Mouse (Mus musculus) adrenal gland, adult (tissue): ENCODE results near the gene Rab3d.

Experiments used
- DNase-seq, 2 experiments: peaks; one replicate each; pipeline ENCODE4 v3.0.0; 2022 to 2023; ENCODE audit warnings: low spot score in 1 of 2; ENCODE audit not compliant: inconsistent age in 2 of 2

Rab3d gene

DNA sequence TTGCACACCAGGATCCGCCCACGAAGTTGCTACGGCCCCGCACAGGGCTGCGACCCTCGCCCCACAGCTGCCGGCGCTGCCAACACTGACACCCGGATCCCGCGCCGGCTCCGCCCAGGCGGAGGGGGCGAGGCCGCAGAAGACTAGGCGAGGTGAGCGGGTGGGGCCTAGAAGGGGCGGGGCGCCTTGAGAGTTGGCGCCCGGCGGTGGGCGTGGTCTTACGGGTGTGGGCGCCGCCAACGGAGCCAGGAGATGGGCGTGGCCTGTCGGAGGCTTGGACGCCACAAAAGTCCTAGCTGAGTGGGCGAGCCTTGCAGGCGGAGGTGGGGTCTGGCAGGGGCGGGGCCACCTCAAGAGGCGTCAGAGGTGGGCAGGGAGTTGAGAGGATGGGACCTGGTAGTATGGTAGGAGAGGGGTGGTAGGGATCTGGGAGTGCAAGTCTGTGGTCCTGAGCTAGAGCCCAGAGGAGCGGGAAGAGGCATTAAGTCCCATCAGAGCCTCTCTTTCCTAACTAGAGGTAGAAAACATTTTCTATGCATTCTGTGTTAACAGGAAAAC, at the start of gene Rab3d:
Rab3d (minus strand) TSS at position 158 of the 558 bp plus-strand sequence.
- DNase-seq = peak; percentile 98 to 99

DNA sequence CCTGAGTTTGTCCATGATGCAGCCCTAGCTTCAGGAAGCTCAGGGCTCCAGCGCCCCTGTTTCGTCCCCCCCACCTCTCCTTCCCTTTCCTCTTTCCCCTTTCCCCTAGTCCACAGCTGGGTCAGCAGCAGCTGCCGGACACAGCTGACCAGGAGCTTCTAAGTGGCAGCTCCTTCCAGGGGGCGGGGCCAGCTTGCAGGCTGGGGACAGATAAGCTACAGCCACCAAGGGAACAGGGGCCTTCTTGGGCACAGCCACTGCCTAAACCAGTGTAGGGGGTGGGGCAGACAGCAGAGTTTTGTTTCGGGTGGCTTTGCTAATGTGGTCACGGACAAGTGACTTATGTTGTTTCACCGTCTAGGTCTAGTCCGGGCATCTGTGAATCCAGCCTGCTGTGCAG, 45.4 kb upstream of the Rab3d start, which contains the start of gene Epor:
Epor (minus strand) TSS at position 90 of the 400 bp plus-strand sequence.
- peak in 1 of 2 experiments; percentile 55 for DNase-seq

DNA sequence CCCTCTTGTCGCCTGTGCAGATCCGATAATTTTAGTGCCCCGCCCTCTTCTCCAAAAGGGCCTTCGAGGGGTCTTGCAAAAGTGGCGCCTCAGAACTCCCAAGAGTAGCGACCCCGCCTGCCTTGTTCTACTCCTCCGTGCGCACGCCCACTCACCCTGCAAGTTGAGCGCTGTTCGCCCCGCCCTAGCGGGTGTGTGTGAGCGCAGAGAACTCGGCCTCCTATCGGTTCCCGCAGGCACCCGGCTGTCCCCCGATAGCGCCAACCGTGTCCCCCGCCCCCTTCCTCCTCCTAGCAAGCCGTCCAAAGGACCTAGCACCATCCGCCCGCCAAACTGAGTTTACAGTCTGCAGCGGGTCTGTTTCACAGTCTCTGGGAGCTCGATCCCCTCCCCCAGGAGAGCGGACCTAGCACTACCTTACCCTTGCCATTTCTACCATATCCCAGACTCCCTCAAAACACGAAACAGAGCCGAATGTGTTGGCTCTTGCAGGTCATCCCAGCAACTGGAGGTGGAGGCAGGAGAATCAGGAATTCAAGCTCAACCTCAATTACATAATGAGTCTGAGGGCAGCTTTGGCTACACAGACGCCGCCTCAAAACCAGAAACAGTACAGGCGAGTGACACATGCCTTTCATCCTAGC, 44.5 kb upstream of the Rab3d start:
- peak; percentile 64 to 79 for DNase-seq

DNA sequence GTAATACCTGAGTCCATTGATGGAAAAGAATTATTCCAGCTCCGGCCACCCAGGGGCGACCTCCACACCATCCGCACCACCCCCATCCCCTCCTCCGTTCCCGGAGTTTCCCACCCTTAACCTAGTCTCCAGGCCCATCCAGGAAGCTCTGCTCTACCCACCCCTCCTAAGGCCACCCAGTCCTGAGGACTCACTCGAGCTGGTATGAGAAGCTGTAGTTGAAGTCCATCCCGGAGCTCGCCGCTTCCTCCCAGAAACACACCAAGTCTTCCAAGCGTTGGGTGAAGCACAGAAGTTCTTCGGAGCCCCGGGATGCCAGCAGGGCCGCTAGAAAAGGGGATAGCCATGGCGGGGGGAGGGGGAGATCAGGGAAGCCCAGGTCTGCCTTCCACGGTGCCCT, 44.0 kb upstream of the Rab3d start:
- DNase-seq = peak in 1 of 2 experiments; percentile 58

DNA sequence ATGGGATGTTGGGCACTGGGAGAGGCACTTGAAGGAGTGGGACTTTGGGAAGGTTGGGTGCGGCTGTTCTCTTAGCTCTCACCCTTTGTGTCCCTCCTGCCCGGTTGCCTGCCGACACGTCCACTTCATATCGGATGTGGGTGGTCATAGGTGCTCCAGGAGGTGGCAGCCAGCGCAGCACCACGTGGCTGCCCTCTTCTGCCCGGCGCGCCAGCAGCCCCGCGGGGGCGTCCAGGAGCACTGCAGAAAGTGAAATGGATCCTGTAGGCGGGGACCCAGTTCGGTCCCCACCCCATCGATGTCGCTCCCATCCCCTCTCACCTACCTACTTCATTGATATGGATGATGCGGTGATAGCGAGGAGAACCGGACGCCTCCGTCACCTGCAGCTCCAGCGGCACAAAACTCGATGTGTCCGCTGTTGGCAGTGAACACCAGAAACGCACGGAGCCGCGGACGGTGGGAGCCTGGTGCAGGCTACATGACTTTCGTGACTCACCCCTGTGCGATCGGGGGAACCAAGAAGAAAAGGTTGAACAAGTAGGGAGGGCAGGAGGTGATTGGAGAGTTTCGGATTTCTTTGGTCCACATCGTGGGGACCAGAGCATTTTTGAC, 43.5 kb upstream of the Rab3d start:
- DNase-seq = peak in 1 of 2 experiments; percentile 70

DNA sequence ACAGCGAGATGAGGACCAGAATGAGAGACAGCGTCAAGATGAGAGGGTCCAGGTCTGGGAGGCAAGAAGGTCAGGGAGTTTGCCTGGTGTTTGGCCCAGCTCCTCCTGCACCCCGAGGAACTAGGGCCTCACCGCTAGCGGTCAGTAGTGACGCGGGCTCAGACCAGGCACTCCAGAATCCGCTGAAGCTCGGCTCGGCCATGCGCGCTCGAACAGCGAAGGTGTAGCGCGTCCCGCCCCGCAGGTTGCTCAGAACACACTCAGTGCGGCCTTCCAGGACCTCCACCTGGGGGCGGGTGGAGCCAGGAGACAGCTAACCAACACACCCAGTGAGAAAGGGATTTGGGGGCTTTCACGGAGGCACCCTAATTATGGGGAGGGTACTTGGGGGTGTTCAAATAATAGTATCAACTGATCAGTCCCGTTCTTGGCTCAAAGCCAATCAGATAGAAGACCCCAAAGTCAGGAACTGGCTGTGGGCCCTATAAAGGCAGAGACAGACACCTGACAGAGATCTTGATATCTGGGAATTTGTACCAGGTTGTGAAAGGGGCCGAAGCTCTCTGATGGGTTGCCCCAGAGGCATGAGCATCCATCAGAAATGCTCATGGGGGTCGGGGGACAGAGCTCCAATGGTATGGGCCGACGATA, 42.7 kb upstream of the Rab3d start:
- peak in 1 of 2 experiments; percentile 55 for DNase-seq

DNA sequence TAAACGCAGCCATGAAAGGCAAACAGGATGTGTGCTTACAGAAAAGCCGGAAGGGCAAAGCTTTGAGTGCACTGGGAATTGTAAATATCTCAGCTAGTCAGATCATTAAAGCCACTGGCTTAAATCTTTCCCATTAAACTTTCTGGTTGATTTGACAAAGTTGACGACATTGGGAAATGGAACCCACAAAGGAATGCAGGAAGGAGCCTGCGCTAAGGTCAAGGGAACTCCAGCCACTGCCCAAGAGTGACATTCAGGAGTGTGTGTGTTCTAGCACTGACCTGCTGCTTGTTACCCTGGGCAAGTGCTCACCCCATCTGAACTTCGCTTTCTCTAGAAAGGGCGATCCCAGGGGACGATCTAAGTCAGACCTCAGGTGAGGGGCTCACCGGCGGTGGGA, 42.1 kb upstream of the Rab3d start:
- DNase-seq = no peak

DNA sequence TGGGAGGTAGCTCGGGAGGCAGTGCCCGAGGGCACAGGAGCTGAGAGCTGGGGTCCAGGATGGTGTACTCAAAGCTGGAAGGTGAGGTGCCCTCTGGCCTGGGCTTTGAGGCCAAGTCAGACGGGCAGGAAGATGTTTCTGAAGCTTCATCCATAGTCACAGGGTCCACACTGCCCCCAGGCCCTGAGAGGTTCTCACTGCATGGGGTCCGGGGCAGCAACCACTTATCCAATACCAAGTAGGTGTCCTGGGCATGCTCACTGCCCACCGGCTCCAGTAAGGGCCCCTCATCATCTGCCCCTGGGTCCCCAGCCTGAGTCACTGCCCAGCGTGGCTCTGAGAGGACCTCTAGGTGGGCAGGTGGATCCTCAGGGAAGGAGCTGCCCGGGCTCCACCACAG, 41.3 kb upstream of the Rab3d start:
- DNase-seq = no peak

DNA sequence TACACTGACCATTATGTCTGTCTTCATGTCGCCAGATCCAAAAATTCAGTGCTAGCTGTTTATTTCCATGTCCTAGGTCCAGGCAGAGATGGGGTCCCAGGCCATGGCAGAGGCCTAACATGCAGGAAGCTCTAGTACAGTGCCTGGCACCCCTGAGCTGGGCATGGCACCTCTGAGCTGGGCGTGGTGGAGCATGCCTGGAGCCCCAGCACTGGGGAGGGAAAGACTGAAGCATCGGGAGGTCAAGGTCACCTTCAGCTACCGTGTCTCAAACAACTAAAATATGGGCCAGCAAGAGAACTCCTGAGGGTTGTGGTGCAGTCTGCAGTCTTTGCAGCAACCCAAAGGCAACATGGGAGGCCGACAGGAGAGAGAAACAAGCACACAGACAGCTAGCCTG, 40.4 kb upstream of the Rab3d start:
- peak in 1 of 2 experiments; percentile 54 for DNase-seq

DNA sequence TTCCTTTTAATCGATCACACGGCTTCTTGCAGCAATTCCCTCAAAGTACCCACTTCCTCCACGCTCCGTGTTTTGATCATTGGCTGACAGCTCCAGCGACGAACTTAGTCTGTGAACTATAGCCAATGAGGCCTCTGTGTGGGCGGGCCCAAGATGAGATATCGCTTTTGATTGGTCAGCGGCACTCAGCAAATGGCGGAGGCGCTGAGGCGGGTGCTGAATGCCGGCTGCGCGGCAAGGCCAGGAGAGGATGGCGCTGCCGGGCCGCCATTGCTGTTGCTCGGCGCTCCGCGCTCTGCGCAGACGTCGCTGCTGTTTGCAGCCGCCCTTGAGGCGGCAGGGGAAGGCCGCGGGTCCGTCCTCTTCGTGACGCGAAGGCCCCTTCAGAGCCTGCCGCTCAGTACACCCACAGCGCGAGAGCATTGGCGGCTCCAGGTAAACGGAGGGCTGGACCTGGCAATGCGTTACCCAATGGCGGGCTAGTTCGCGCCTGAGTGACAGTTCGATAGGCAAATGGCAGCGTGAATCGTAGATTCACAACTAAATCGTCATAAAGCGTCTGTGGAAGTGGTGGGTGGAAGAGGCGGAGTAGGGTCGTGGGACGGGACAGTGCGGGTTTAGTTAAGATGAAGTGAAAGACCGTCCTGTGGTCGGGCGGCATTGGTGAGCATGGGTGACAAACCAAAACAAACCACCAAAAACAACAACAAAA, 37.7 kb upstream of the Rab3d start, which contains the start of gene Swsap1:
Swsap1 (plus strand) TSS at position 186 of the 712 bp plus-strand sequence.
- peak; percentile 98 to 100 for DNase-seq

DNA sequence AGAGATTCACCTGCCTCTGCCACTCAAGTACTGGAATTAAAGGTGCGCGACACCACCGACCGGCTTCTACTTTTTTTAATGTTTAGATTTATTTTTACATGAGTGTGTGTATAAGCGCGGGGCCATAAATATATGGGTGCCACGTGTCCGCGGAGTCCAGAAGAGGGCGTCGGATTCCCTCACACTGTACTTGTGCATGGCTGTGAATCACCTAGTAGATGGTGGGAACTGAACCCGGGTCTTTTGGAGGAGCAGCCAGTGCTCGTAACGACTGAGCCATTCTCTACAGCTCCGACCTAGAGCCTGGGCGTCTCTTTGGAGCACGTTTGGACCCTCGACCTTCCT, 37.2 kb upstream of the Rab3d start:
- no peak for DNase-seq

DNA sequence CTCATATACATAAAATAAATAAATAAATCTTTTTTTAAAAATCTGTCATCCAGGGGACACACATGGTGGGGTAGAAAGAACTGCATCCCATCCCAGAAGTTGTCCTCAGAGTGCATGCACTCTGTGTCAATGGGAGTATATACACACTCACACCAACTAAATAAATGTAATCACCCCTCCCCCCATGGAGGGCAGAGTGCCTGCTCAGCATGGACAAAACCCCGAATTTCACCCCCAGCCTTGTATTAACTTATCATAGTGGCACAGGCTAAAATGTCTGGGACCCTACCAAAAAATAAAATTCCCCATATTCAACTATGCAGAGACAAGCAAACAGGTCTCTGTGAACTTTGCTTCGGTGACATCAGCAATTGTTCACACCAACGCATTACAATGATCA, 36.6 kb upstream of the Rab3d start:
- no peak for DNase-seq

DNA sequence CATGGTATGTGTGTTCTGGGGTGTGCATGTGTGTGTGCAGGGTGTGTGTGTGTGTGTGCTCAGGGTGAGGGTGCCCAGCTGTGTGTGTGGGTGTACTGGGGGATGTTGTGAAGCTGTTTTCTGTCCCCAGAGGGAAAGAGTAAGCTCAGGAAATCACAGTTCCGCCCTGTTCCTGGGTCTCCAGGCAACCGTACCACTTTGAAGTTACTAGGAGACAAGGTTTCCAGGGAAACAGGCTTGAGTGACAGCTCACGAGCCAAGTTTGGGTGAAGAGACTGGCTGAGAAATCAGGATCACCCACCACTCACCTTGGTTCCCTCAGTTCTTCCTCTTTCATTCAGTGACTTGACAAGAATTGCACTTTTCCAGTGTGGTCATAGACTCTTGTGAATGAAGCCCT, 35.6 kb upstream of the Rab3d start:
- no peak for DNase-seq

DNA sequence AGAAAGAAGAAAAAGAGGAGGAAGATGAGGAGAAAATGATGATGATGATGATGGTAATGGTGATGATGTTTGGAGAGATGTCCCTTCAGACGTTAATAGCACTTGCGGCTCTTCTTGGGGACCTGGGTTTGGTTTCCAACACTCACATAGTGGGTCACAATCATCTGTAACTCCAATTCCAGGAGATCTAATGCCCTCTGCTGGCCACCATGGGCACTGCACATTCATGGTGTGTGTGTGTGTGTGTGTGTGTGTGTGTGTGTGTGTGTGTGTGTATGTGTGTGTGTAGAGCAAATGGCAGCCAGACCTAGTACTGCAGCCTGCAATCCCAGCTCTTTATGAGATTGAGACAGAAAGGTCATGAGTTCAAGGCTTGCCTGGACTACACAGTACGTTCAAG, 34.0 kb upstream of the Rab3d start:
- DNase-seq = no peak

DNA sequence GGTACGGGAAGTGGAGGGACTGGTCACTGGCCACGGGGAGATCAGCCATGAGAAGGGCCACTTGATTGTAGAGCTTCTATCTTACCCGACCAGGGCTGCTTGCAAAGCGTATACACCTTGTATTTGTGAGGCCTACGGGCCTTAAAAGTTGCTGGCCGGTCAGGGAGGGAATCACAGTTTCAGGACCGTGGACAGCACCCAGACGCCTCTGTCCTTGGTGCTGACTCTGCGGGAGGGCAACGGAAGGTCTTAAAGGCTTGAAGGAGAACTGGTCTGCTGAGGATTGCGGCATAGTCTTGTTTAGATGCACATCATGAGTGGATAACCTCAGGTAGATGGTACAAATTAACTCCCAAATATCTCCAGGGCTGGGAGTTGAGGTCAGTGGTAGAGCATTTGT, 32.3 kb upstream of the Rab3d start:
- peak; percentile 56 to 90 for DNase-seq

DNA sequence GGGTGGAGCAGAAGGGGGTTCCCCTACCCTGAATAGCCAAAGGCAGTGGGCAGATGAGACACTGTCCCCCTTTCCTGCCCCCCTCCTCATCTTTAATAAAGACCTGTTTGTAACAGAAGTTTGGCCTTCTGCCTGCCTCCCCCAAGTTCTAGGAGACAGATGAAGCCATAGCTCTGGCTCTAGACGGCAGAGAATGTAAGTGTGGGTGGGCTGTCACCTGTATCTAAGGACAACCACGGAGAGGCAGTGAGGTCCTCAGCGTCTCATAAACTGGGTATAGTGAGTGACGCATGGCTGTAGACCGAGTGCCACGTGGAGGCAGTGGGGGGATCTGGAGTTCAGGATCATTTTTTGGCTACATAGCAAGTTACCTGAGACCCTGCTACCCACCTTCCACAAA, 30.8 kb upstream of the Rab3d start:
- no peak for DNase-seq

DNA sequence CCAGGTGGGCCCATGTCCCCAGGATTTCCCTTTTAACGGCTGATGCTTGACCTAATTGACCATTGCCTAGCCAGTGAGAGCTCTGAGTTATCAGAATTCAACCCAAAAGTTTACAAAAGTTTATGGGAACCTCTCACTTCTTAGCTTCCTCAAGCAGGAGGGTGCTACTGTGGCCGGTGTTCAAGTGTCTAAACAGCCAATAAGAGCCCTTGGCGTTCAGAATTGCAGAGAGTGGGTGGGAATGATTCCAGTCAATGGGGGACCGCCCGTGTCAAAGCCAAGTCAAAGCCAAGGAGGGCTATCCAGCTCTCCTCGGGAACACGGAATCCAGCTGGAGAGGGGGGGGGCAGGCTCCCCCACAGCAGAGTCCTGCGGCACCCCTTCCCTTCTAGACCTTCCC, 30.2 kb upstream of the Rab3d start:
- no peak for DNase-seq

DNA sequence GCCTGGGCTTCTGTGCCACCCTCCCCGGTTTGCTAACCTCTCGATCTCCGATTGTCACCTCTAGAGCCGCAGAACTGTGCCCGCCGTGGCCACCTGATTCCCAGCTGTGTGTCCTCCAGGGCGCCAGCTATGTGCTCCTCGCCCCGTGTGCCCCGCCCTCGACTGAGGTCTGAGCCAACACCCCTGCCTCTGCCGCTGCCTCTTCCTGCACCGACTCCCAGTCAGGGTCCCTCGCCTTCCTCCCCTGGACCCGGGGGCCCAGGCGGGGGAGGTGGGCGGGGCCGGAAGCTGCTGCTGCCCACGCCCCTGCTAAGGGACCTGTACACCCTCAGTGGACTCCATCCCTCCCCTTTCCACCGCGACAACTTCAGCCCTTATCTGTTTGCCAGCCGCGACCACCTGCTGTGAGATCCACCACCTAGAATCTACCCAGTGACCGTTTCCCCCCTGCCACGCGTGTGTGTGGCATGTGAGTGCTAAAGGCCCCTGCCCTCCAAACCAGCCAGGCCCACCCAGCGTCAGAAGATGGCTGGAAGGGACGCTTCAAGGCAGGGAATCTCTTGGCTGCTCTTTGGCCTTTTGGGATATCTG, 29.6 kb upstream of the Rab3d start:
- DNase-seq = no peak

DNA sequence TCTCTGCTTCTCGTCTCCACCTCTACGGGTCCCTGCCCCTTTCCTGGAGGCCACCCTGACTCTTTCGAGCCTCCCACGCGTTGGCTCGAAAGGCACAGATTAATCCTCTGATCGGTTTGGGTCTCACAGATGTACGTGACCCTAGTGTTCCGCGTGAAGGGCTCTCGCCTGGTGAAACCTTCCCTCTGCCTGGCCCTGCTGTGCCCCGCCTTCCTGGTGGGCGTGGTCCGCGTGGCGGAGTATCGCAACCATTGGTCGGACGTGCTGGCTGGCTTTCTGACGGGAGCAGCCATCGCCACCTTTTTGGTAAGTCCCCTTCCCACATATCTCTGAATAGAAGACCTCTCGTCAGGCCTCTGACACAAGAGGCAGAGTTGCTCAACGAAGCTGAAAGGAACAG, 26.3 kb upstream of the Rab3d start:
- no peak for DNase-seq

DNA sequence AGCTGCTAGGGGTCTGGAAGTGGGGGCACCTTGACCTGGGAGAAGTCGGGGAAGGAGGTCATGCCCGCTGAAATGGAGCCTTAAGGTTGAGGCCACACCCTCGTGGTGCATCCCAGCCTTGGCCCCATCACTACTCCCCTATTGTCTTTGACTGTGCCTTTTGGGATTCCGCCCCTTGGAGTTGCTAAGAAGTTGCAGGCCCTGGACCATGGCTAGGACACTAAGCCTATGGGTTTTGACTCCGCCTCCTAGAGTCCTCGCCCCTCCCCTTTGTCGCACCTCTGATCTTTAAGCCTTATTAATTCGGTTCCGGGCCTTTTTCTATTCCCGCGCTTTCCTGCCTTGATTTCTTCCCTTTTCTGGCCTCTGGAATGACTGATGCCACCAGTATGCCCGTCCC, 25.6 kb upstream of the Rab3d start:
- DNase-seq = no peak

DNA sequence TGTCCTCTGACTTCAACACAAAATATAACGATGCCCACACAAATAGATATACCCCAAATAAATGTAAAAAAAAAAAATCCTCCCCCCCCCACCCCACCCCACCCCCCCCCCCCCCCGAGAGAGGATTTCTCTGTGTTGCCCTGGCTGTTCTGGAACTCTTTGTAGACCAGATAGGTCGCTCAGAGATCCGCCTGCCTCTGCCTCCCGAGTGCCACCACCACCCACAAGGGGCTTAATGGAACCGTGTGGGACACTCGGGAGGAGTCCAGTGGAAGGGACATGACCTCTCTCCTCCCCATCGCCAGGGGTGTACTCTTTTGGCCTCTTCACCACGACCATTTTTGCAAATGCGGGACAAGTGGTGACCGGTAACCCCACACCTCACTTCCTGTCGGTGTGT, 25.1 kb upstream of the Rab3d start:
- no peak for DNase-seq
